Mouse (Mus musculus) megakaryocyte-erythroid progenitor cell, adult 5-6 weeks (primary cell): ENCODE data around the gene Ifng. TPM values are rescaled to one million over a fixed set of nuclear protein-coding genes. Genes with fewer than 3 reads are reported as not detected.
A peak's percentile ranks its signal among the peaks of the same experiment; 100 is the strongest.
"Not testable (repeated sequence)": the region's sequence is repeated elsewhere in the genome, so short reads cannot be mapped to it uniquely, and the experiment has no call there.

ENCODE experiments used
- ATAC-seq: replicated peaks from 2 replicates; pipeline ENCODE4 v1.8.0; 2016; ENCODE audit warnings: mild to moderate bottlenecking, inconsistent platforms; ENCODE audit not compliant: severe bottlenecking, poor library complexity, low FRiP score, low TSS enrichment
- total RNA-seq, 2 experiments: library from RNA; stranded (forward) in 1 of 2; stranded (reverse) in 1 of 2; fragments of 200-1000, 215-1000 nt in 1 of 2; fragments of >200 nt in 1 of 2; fragmentation: Nextera tagmentation in 1 of 2; gene quantifications; 2 replicates each; pipeline ENCODE4 v1.2.3; 2014 to 2017

Ifng gene
- total RNA-seq (2014; fragmentation: Nextera tagmentation) (not detected in 2 replicates), total RNA-seq (2017) (6.3 and 18.8 TPM in 2 replicates)

GRCm38 (mm10) chr10:118440742-118441240, at the start of gene Ifng:
Gene Ifng (plus strand): TSS chr10:118441046.
- ATAC-seq: no peak

- no peak for ATAC-seq
These were observed 40.9 kb upstream of the Ifng start for GRCm38 (mm10) chr10:118399917-118400316.

DNA sequence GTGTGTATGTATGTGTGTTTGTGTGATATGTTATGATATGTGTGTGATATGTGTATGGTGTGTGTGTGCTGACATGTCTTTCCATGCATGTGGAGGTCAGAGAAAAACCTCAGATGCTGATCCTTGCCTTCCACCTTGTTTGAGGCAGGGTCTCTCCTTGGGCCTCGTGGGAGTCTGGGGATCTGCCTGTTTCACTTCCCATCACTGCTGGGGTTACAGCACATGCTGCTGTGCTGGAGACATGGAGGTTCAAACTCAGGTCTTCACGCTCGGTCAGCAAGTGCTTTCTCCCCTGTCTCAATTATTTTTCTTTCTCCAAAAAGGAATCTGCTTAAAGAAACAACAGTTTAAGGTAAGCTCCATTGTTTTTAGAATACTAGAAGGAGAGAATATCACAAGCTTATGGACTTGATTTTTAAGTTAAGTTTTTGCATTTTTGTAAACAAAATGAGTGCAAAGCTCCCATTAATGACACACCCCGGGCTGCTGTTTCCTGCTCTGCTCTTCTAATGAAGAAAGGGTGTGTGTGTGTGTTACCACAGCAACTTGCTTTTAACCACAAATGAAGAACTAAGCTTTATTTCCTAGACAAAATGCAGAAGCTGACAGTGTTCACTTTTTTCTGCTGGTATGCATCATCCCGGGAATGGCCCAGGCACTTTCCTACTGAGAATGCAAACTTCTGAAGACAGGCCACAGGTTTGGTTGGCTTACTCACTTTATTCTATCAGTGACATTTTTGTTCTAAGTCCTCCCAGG, 34.2 kb upstream of the Ifng start:
- no peak for ATAC-seq

GRCm38 (mm10) chr10:118411377-118411776, 29.5 kb upstream of the Ifng start:
- 0 out of 2 replicates have a peak, but pooled peaks have one; percentile 50 for ATAC-seq

GRCm38 (mm10) chr10:118412774-118413173, 28.1 kb upstream of the Ifng start:
- no peak for ATAC-seq

DNA sequence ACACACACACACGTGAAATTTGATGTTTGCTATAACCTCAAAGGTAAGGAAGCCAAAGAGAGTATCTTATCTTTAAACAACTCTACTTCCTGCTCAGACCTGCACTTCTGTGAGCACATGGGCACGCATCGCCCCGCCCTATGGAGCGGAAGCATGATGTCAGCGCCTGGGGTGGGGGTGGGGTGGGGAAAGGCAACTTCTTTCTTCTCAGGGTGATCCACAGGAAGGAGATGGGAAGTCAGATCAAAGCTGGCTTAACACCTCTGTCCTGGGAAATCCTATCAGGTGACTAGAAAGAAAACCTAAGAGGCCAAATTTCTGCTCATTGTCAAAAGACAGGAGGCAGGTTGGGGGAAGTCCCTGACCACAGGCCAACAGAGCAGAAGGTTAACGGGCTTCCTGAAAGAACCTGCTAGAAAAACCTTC, 21.8 kb upstream of the Ifng start:
- ATAC-seq: peak; percentile 83; the same call in 1 of the 2 replicates

DNA sequence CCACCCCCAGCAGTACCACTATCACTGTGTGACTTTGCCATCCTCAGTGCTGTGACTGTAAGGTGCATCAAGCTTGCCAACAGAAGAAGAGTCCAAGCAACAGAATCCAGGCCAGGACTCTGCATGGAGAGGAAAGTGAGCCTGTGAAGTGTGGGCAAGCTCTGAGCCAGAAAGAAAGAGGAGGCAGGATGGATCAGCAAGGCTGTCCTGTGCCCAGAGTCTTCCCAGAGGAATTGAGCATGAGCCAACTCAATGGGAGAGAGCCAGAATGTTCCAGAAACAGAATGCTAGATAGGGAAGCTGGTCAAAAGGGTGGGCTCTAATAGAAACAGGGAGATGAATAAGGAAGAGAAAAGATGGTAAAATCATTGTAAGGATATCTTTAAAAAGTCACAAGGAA, 19.9 kb upstream of the Ifng start:
- ATAC-seq: no peak

DNA sequence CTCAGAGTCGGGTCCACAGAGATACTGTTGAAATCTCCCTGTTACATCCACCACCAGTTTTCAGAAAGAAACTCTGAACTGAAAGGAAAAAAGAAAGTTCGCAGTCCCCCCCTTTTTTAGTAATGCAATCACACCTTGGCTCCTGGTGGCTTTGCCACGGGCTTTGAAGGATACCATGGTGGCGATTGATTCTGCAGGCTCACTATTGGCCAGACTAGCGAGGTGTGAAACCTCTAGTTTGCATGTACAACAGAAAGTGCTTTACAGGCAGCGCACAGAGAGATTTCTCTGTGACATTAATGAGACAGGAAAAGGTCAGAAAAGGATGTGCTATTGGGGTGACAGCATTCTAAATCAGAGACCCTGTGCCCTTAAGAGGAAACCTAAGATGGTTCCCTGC, 5.3 kb upstream of the Ifng start:
- no peak for ATAC-seq

- no peak for ATAC-seq
These were observed 1.1 kb downstream of the Ifng start for GRCm38 (mm10) chr10:118441898-118442297.

- no peak for ATAC-seq
These were observed 2.2 kb downstream of the Ifng start for GRCm38 (mm10) chr10:118442999-118443398.

- ATAC-seq: no peak
These were observed 4.2 kb downstream of the Ifng start for GRCm38 (mm10) chr10:118445021-118445420.

GRCm38 (mm10) chr10:118445502-118445901, 4.7 kb downstream of the Ifng start:
- ATAC-seq: no peak

- ATAC-seq: no peak
These were observed 5.1 kb downstream of the Ifng start for GRCm38 (mm10) chr10:118445978-118446377.

DNA sequence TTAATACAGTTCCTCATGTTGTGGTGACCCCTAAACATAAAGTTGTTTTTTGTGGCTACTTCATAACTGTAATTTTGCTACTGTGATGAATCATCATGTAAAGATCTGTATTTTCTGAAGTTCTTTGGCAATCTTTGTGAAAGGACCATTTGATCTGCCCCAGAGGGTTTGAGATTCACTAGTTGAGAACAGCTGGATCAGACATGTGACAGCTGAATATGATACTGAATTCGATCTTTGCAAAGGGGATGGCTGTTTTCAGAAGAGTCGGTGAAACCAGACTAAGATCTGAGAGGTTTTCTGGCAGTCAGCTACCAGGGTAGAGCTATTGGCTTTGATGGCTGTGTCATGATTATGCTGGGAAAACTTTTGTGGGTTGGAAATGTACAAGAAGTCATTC, 10.9 kb downstream of the Ifng start:
- ATAC-seq: no peak

DNA sequence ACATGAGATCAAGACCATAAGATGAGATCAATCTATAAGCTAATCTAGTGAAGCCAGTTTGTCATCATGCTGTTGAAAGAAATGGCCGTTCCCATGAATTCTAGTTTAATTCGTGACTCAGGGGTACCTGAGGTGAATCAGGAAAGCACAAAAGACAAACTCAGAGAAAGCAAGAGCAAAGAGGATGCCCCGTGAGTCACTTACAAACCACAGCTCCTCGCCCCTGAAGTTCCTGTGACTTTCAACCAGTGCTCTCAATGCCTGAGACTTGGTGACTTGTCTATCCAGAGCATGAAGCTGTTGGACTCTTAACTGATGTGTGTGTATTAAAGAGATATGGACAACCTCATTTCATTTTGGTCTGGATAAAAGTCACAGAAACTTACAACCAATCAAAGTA, 17.9 kb downstream of the Ifng start:
- ATAC-seq: no peak

GRCm38 (mm10) chr10:118461126-118461767, 20.4 kb downstream of the Ifng start:
- ATAC-seq: no peak

DNA sequence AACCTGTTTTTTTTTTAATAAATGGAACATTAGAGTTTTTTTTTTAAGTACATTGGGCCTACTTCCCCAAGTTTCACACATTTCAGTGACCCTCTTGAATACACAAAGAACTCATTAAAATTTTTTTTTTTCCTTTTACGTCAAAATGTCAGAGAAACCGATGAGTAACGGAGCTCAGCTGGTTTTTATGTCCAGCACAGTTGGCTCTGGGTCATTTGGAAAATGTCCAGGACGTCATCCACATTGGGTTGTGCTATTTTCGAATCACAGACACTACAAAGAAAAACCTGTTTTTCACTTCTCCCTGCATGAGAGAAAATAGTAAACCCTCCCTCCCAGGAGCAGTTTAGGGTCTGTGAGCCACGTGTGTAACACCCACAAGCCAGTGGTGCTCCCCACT, 25.6 kb downstream of the Ifng start:
- ATAC-seq: no peak

GRCm38 (mm10) chr10:118469047-118469446, 28.2 kb downstream of the Ifng start:
- no peak for ATAC-seq

GRCm38 (mm10) chr10:118470296-118470957, 29.6 kb downstream of the Ifng start:
- ATAC-seq: no peak

- ATAC-seq: not testable (repeated sequence)
These were observed 32.0 kb downstream of the Ifng start for GRCm38 (mm10) chr10:118472846-118473245.
